Mouse (Mus musculus): Measurements from ENCODE around the gene Asic2. TPM values are rescaled to one million over a fixed set of nuclear protein-coding genes. Genes with fewer than 3 reads are reported as not detected.

Asic2 gene
- polyA plus RNA-seq, 1 experiment from 2014 or later = 12.4 TPM

DNA sequence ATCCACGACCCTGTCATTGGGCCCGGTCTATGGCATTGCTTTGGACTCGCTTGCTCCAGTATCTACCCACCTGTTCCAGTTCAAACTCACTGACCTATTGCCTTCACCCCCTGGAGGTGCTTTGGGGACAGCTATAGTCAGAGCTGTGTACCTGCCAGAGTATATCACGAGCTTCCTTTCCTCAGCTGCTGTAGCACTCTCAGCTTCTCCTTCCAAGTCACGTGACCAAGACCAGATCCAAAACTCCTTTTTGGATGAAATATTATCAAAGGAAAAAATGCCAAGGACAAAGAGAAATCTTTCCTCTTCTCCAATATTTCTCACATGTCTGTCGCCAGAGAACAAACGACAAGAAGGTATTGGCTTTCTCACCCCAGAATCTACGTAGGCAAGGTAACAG lies 645.8 kb downstream of the Asic2 start:
- Histone ChIP-seq H3K27me3 (ENCODE audit: control insufficient read depth, insufficient read depth, low read length) (no peaks in the 10 kb centered on the region), H3K4me1 (replicated peaks; ENCODE audit: control insufficient read depth, insufficient read depth, low read length) (no peaks in the 10 kb centered on the region), H3K4me2 (replicated peaks) (no peak overlapping the region), H3K9ac (no peak overlapping the region), H3K27ac (no peak overlapping the region), H3K36me3 (replicated peaks; ENCODE audit: control insufficient read depth, insufficient read depth) (no peaks in the 10 kb centered on the region), H3K4me3 (replicated peaks; ENCODE audit: low read length) (no peak overlapping the region), H3K9me3 (ENCODE audit: control insufficient read depth, low read length) (no peaks in the 10 kb centered on the region)
- 97% methylated on average over 8 of the region's 8 CpGs for WGBS
- no peak for ATAC-seq (ENCODE audit: low FRiP score)
- no peak for DNase-seq (ENCODE audit: low spot score)

DNA sequence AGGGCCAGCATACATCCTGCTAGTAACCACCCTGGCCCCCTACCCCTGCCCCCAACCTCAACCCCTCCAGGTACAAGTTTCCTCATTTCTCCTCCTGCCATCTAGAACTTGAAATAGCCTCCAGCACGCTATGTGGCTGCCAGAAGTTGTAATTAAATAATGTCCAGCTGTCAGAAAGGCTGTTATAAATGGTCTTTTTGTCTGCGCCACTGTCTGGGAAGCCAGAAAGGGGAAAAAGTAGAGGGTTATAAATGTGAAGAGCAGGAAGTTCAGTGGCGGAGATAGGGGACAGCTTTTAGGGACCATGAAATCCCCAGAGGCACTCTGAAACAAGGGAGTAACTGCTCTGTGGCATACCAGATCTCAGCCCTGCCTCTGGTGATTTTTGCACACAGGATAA lies 678.2 kb downstream of the Asic2 start:
- Histone ChIP-seq H3K4me3 (replicated peaks; ENCODE audit: low read length) (no peak overlapping the region), H3K4me1 (replicated peaks; ENCODE audit: control insufficient read depth, insufficient read depth, low read length) (no peaks in the 10 kb centered on the region), H3K9ac (no peak overlapping the region), H3K4me2 (replicated peaks) (no peak overlapping the region), H3K36me3 (replicated peaks; ENCODE audit: control insufficient read depth, insufficient read depth) (no peaks in the 10 kb centered on the region), H3K9me3 (ENCODE audit: control insufficient read depth, low read length) (no peaks in the 10 kb centered on the region), H3K27ac (no peak overlapping the region), H3K27me3 (ENCODE audit: control insufficient read depth, insufficient read depth, low read length) (no peaks in the 10 kb centered on the region)
- ATAC-seq (ENCODE audit: low FRiP score) = no peak
- 37% methylated on average over 3 of the region's 3 CpGs for WGBS
- no peak for DNase-seq (ENCODE audit: low spot score)

DNA sequence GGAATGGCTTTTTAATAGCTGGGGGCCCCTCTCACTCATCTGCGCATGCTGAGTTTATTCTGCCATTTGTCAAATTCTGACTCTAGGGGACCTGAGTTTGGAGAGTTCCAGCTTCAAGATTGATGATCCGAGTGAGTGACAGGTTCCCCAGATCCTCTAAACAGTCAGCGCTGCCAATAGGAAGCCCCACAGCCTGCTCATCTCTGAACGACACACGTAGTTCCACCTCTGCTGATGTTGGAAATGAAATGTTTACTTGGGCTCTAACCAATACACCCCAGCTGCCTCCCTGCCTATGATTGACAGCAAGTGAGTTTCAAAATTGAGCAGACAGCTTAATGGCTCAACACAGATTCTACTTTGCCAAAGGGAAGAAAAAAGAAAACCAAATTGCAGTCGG lies 685.1 kb downstream of the Asic2 start:
- H3K9ac ChIP-seq = no peak overlapping the region
- no peak overlapping the region for H3K4me2 ChIP-seq (replicated peaks)
- H3K4me1 ChIP-seq (replicated peaks; ENCODE audit: control insufficient read depth, insufficient read depth, low read length) = no peaks in the 10 kb centered on the region
- DNase-seq (ENCODE audit: low spot score) = no peak
- ATAC-seq (ENCODE audit: low FRiP score) = no peak
- H3K36me3 ChIP-seq (replicated peaks; ENCODE audit: control insufficient read depth, insufficient read depth) = no peaks in the 10 kb centered on the region
- WGBS = 40% methylated on average over 6 of the region's 6 CpGs
- H3K27me3 ChIP-seq (ENCODE audit: control insufficient read depth, insufficient read depth, low read length) = no peaks in the 10 kb centered on the region; the same call in 1 of the 2 replicates
- H3K4me3 ChIP-seq (replicated peaks; ENCODE audit: low read length) = no peak overlapping the region
- no peaks in the 10 kb centered on the region for H3K9me3 ChIP-seq (ENCODE audit: control insufficient read depth, low read length)
- H3K27ac ChIP-seq = no peak overlapping the region

DNA sequence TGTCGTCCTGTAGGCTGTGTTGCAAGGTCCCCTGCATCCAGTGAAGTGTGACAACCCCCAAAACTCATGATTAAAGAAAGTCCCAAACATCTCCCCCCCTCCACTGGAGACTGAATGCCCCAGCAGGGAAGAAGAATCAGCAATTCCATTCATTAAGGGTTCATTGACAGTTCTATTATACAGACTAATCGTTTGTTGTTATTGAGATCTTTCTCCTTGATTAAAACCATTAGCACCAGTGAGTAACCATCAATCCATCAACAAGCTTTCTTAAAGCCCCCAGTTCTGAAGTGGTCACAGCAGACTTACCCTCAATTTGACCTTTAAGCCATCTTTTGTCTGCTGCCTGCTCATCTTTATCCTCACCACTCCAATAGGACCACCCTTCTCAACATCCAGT lies 688.2 kb downstream of the Asic2 start:
- Histone ChIP-seq H3K4me2 (replicated peaks) (no peak overlapping the region), H3K36me3 (replicated peaks; ENCODE audit: control insufficient read depth, insufficient read depth) (no peaks in the 10 kb centered on the region), H3K4me3 (replicated peaks; ENCODE audit: low read length) (no peak overlapping the region), H3K9ac (no peak overlapping the region), H3K9me3 (ENCODE audit: control insufficient read depth, low read length) (no peaks in the 10 kb centered on the region), H3K4me1 (replicated peaks; ENCODE audit: control insufficient read depth, insufficient read depth, low read length) (no peaks in the 10 kb centered on the region), H3K27me3 (ENCODE audit: control insufficient read depth, insufficient read depth, low read length) (no peaks in the 10 kb centered on the region; the same call in 1 of the 2 replicates), H3K27ac (no peak overlapping the region)
- no peak for DNase-seq (ENCODE audit: low spot score)
- 6% methylated on average over 2 of the region's 2 CpGs for WGBS
- no peak for ATAC-seq (ENCODE audit: low FRiP score)

DNA sequence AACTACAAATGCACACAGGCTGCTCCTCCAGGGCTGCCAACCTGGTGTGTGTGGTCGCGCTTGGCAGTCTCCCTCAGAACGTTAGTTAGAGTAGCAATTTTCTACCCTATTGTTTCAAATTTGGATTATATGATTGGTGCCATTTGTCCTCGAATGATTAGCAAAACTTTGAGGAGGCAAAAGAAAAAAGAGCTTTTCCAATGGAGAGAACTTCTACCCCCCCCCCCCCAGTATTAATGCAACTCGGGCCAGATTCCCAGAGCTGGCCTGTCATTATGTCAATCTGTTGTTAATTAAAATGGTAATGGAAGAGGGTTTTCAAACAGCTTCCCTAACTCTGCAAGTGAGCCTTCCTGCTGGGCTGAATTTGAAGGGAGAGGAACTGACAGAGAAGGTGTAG lies 690.9 kb downstream of the Asic2 start:
- no peak for ATAC-seq (ENCODE audit: low FRiP score)
- WGBS = 46% methylated on average over 5 of the region's 5 CpGs
- DNase-seq (ENCODE audit: low spot score) = no peak

DNA sequence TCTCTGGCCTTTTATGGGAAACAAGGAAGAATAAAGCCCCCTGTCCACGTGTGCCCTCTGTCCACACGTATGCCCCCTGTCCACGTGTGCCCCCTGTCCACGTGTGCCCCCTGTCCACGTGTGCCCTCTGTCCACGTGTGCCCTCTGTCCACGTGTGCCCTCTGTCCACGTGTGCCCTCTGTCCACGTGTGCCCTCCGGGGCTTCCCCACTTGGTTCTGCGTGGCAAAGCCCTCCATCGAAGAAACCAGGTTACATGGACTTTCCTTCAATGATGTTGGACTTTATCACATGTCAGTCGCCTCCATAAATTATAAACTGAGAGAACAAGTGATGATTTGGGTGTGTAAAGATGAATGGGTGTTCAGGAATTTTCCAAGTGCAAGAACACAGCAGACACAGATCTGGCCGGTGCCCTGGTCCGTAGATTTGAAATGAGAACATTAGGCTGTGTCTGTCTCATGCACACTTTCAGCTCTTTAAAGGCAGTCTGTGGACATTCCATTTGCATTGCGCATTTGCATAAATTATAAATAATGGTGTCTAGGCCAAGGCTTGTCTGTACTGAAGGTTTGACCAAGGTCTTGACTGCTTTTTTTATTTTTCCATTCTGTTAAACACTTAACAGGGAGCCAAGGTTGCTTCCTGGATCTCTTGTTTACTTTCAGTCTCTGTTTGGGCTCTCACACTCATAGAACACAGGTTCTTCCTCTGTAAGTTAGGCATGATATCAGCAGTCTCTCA lies 695.4 kb downstream of the Asic2 start:
- 0 out of 2 replicates have a peak, but pooled peaks cover 4% of the 10 kb centered on the region for H3K9me3 ChIP-seq (ENCODE audit: control insufficient read depth, low read length)
- no peaks in the 10 kb centered on the region for H3K36me3 ChIP-seq (replicated peaks; ENCODE audit: control insufficient read depth, insufficient read depth)
- H3K27ac ChIP-seq = no peak overlapping the region
- peaks cover 12% of the 10 kb centered on the region; the same call in 1 of the 2 replicates for H3K4me1 ChIP-seq (replicated peaks; ENCODE audit: control insufficient read depth, insufficient read depth, low read length)
- H3K4me2 ChIP-seq (replicated peaks) = no peak overlapping the region
- H3K9ac ChIP-seq = no peak overlapping the region
- no peak overlapping the region for H3K4me3 ChIP-seq (replicated peaks; ENCODE audit: low read length)
- ATAC-seq (ENCODE audit: low FRiP score) (no peak), DNase-seq (ENCODE audit: low spot score) (no peak)
- 93% methylated on average over 16 of the region's 16 CpGs for WGBS
- no peaks in the 10 kb centered on the region for H3K27me3 ChIP-seq (ENCODE audit: control insufficient read depth, insufficient read depth, low read length)

More for the DNA sequence above, 690.9 kb downstream of the Asic2 start:
- Histone ChIP-seq H3K4me3 (replicated peaks; ENCODE audit: low read length) (no peak overlapping the region), H3K36me3 (replicated peaks; ENCODE audit: control insufficient read depth, insufficient read depth) (no peaks in the 10 kb centered on the region), H3K4me2 (replicated peaks) (no peak overlapping the region), H3K9me3 (ENCODE audit: control insufficient read depth, low read length) (no peaks in the 10 kb centered on the region), H3K4me1 (replicated peaks; ENCODE audit: control insufficient read depth, insufficient read depth, low read length) (no peaks in the 10 kb centered on the region), H3K27ac (no peak overlapping the region), H3K9ac (no peak overlapping the region), H3K27me3 (ENCODE audit: control insufficient read depth, insufficient read depth, low read length) (no peaks in the 10 kb centered on the region; the same call in 1 of the 2 replicates)

DNA sequence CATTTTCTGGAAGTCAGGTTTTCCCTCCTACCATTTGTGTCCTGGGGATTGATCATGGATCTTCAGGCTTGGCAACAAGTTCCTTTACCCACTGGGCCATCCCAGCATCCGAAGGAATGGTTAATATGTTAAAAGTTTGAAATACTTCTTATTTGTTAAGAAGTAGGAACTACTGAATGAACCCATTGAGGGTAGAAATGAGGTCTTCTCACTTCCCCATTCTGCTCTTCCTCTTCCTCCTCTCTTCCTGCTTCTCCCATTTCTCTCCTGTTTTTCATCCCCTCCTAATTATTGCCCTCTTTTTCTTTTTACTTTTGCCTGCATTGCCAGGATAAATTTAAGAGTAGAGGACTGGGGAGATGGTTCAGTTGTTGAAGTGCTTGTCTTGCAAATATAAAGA lies 696.8 kb downstream of the Asic2 start:
- DNase-seq (ENCODE audit: low spot score) = no peak
- Histone ChIP-seq H3K9ac (no peak overlapping the region), H3K27ac (no peak overlapping the region), H3K27me3 (ENCODE audit: control insufficient read depth, insufficient read depth, low read length) (no peaks in the 10 kb centered on the region), H3K4me3 (replicated peaks; ENCODE audit: low read length) (no peak overlapping the region), H3K9me3 (ENCODE audit: control insufficient read depth, low read length) (0 out of 2 replicates have a peak, but pooled peaks cover 4% of the 10 kb centered on the region), H3K4me1 (replicated peaks; ENCODE audit: control insufficient read depth, insufficient read depth, low read length) (peaks cover 12% of the 10 kb centered on the region; the same call in 1 of the 2 replicates), H3K36me3 (replicated peaks; ENCODE audit: control insufficient read depth, insufficient read depth) (no peaks in the 10 kb centered on the region), H3K4me2 (replicated peaks) (no peak overlapping the region)
- no peak for ATAC-seq (ENCODE audit: low FRiP score)
- WGBS = 91% methylated on average over 1 of the region's 1 CpGs

DNA sequence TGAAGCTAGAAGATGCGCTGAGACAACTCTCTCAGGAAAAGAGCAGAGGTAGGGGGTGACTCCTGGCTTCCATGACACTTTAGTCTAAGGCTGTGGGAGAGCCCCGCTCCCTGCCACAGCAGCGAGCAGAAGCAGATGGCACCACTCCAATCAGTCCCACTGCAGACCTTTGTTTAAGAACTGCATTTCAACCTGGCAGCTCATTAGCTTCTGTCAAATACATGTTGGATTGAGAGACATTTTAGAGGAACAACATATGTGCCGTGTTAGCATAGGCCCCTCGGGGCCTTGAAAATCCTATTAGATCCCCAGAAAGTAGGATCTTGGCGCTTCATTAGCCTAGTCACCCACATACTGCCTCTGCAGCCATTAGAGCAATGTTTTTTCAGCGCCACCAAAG lies 697.7 kb downstream of the Asic2 start:
- H3K4me3 ChIP-seq (replicated peaks; ENCODE audit: low read length) = no peak overlapping the region
- no peaks in the 10 kb centered on the region for H3K36me3 ChIP-seq (replicated peaks; ENCODE audit: control insufficient read depth, insufficient read depth)
- H3K27me3 ChIP-seq (ENCODE audit: control insufficient read depth, insufficient read depth, low read length) = no peaks in the 10 kb centered on the region
- peaks cover 12% of the 10 kb centered on the region; the same call in 1 of the 2 replicates for H3K4me1 ChIP-seq (replicated peaks; ENCODE audit: control insufficient read depth, insufficient read depth, low read length)
- WGBS = 42% methylated on average over 7 of the region's 7 CpGs
- H3K9ac ChIP-seq = no peak overlapping the region
- H3K4me2 ChIP-seq (replicated peaks) = no peak overlapping the region
- no peak for ATAC-seq (ENCODE audit: low FRiP score)
- H3K27ac ChIP-seq = no peak overlapping the region
- peak; percentile 43 for DNase-seq (ENCODE audit: low spot score)
- 0 out of 2 replicates have a peak, but pooled peaks cover 4% of the 10 kb centered on the region for H3K9me3 ChIP-seq (ENCODE audit: control insufficient read depth, low read length)

DNA sequence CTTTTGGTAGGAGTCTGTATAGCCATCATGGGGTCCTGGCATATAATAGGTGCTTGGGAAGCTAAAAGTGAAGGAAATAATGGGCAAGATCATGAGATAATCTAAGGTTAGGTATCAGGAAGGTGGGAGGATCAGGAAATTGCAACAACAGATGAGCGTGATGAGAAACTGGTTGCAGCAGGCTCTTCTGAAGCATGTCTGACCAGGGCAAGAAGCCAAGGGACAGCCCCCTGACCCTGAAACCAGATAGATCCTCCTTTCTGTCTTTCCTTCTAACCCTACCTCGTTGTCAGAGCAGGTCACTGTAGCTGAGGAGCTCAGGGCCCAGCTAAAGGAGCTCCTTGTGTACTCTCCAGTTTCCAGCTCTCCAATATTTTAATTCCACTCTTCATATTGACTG lies 704.5 kb downstream of the Asic2 start:
- Histone ChIP-seq H3K27ac (no peak overlapping the region), H3K36me3 (replicated peaks; ENCODE audit: control insufficient read depth, insufficient read depth) (no peaks in the 10 kb centered on the region), H3K27me3 (ENCODE audit: control insufficient read depth, insufficient read depth, low read length) (no peaks in the 10 kb centered on the region), H3K4me3 (replicated peaks; ENCODE audit: low read length) (no peak overlapping the region), H3K4me1 (replicated peaks; ENCODE audit: control insufficient read depth, insufficient read depth, low read length) (no peaks in the 10 kb centered on the region), H3K9me3 (ENCODE audit: control insufficient read depth, low read length) (0 out of 2 replicates have a peak, but pooled peaks cover 11% of the 10 kb centered on the region), H3K9ac (no peak overlapping the region), H3K4me2 (replicated peaks) (no peak overlapping the region)
- ATAC-seq (ENCODE audit: low FRiP score) (no peak), DNase-seq (ENCODE audit: low spot score) (no peak)
- 83% methylated on average over 2 of the region's 2 CpGs for WGBS
